Mouse (Mus musculus) adrenal gland, postnatal 4 days (tissue): Measurements from ENCODE around the gene Vmn1r84. TPM values are rescaled to one million over a fixed set of nuclear protein-coding genes. Genes with fewer than 3 reads are reported as not detected.

Experiments
- DNase-seq, 2 experiments: peaks; one replicate each; pipeline ENCODE4 v3.0.0; 2021 to 2022; ENCODE audit warnings: low spot score in 2 of 2, mixed read lengths in 2 of 2
- long read RNA-seq, 2 experiments: library from polyadenylated mRNA; stranded (forward); transcript quantifications; one replicate each; pipeline ENCODE4 v2.0.0; 2021
- microRNA-seq: library from miRNA; unstranded; fragments of <30 nt; microRNA quantifications from one replicate; pipeline ENCODE4 v1.2.0, GENCODE M21; 2021
- total RNA-seq, 2 experiments: library from RNA; stranded (reverse); gene quantifications; 2 replicates each; pipeline ENCODE4 v1.2.3; 2021

Vmn1r84 gene
- not detected for total RNA-seq
- long read RNA-seq, experiment 1, result 0 reads
- long read RNA-seq, experiment 2, result 0 reads

GRCm38 (mm10) chr7:12369173-12369572, at the start of gene Vmn1r84:
Vmn1r84 (minus strand) TSS chr7:12369273.
- DNase-seq, result no peak

DNA sequence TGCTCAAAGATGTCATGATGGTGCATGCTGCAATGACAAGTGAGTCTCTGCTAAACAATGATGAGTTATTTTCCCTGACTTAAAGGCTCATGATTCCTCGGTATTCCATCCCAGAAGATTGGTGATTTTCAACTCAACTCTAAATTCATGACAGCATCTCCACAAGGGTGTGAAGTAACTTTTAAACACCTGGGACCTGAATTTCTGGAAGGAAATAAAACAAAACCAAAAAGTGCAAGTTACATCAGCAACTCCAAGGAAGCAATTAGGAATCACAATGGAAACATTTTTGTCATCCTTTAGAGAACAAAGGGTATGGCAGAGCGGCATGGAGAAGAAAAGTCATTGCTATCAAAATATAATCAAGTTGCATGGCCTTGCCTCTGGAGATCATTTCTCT, 39.7 kb downstream of the Vmn1r84 start, which contains the start of gene Vmn1r83:
TSS of gene Vmn1r83 (minus strand) at position 101 of the 400 bp plus-strand sequence.
- DNase-seq, result no peak

Small RNA genes within 50 kb of the gene (microRNA-seq; reads per million reads assigned to microRNA genes)
- not detected for gene Gm23521

Other genes starting within 250 kb of the Vmn1r84 start
- not detected for gene Vmn1r78, start 219.0 kb downstream of the Vmn1r84 start, total RNA-seq
- 1 to 10 TPM in 1 of 2 experiments, under 1 TPM in 1; 0.78 to 1.0 TPM for gene Vmn1r79, start 198.0 kb downstream of the Vmn1r84 start, total RNA-seq
- not detected for gene Vmn1r80, start 180.0 kb downstream of the Vmn1r84 start, total RNA-seq
- not detected for gene Vmn1r81, start 101.0 kb downstream of the Vmn1r84 start, total RNA-seq
- gene Vmn1r82, start 68.8 kb downstream of the Vmn1r84 start, total RNA-seq, result not detected
- not detected for gene Vmn1r83, start 39.8 kb downstream of the Vmn1r84 start, total RNA-seq
- gene Zfp551, start 53.5 kb upstream of the Vmn1r84 start, total RNA-seq, result 1 to 10 TPM; 9.5 to 9.6 TPM
- gene Zfp606, start 109.0 kb upstream of the Vmn1r84 start, total RNA-seq, result 10 to 100 TPM; 22.6 to 24.5 TPM
- not detected for gene 2900092C05Rik, start 143.2 kb upstream of the Vmn1r84 start, total RNA-seq
- gene Vmn2r53, start 239.5 kb upstream of the Vmn1r84 start, total RNA-seq, result under 1 TPM; 0.03 to 0.06 TPM